Mouse (Mus musculus): Measurements from ENCODE around the gene Gm10972.

DNA sequence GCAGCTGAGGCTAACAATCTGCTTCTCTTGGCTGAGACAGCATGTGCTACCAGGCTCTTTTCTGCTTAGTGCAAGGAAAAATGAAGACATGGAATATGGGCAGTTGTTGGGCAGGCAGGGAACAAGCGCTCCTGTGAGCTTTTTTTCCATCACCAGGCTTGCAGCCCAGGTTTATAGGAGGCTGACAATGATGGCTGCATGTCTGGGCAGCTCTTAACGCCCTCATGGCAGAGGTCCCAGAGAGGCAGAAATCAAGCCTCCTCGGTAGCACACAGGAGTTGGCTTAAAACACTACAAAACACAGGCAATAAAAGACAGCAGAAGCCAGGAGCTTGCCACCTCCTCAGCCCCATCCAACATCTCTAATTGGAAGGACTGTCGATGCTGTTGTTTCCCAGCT, 31.6 kb upstream of the Gm10972 start:
- TF ChIP-seq GATA1 (IDR thresholded peaks at IDR 0.05; ENCODE audit: borderline replicate concordance, low read length) (no peak), FLI1 (IDR thresholded peaks at IDR 0.05; ENCODE audit: low read length) (no peak)

All from megakaryocyte, embryonic 14.5 days (primary cell).